Mouse (Mus musculus) heart, postnatal 14 days (tissue): ENCODE data around the gene Hist1h4f. TPM values are rescaled to one million over a fixed set of nuclear protein-coding genes. Genes with fewer than 3 reads are reported as not detected.

Experiments
- DNase-seq, 2 experiments: peaks; one replicate each; pipeline ENCODE4 v3.0.0; 2021 to 2022
- intact Hi-C: fragments of 180-260 bp; cut with DNase I; formaldehyde crosslinking; loops from one replicate; pipeline ENCODE4 v1.15.1; 2025
- total RNA-seq, 2 experiments: library from RNA; stranded (reverse); gene quantifications; 2 replicates each; pipeline ENCODE4 v1.2.3; 2021

The Hist1h4f gene
- total RNA-seq, 2 experiments from 2014 or later, result 106 to 209 TPM

DNA sequence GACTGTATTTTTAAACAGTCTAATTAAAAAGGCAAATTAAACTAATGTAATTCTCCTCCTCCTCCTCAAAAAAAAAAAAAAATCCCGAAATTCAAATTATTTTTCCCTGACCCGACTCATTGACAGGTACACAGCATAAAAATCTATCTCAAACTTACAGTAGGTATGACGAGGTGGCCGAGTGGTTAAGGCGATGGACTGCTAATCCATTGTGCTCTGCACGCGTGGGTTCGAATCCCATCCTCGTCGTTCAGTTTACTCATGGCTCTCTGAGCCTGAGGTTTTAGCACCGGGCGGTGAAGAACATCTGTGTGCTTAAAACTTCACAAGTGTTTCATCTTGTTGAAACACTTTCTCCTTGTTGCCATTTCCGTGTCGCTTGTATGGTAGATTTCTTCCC is 29.7 kb downstream of the Hist1h4f start:
- peak; percentile 75 to 79 for DNase-seq
- intact Hi-C loops, result loop anchor here (10.0 kb wide), 1 partner anchor 1807 kb away; the partner anchor contains the start of genes Hist1h2ai, Hist1h2bl and Hist1h3h

DNA sequence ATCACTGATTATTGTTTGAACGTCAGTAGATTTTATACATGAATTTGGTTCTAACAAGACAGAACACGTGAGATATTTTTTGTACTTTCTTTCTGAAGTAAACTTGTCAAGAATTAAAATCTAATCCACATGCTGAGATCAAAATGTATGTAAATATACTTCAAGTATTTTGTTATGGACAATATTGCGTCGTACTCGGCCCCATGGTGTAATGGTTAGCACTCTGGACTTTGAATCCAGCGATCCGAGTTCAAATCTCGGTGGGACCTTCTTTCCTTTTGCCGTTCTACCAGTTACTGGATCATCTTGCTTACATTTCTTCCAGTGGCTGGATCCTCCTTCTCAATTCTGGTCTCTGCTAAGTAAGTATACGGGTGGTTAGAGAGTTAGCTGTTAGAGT is 32.0 kb downstream of the Hist1h4f start:
- peak; percentile 76 to 80 for DNase-seq
- intact Hi-C loops, result loop anchor here (2.0 to 5.0 kb wide), 5 partner anchors 73 to 1577 kb away; partner anchors contain the start of gene Zfp322a

DNA sequence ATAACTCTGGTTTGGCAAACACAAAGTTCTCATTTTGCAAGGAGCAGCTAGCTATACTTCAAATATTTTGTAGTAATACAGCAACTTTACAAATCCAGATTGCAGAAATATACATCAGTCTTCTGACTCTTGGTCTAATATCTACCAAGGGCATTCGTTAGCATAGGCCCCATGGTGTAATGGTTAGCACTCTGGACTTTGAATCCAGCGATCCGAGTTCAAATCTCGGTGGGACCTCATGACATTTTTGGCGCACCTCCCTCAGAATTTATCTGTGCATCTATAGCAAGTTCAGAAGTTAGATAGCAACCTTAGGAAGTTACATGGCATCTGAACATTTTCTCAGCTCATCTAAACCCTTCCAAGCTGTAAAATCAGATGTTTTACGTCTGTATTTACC is 32.6 kb downstream of the Hist1h4f start:
- DNase-seq, result peak; percentile 74 to 83
- intact Hi-C loops, result loop anchor here (2.0 to 5.0 kb wide), 5 partner anchors 72 to 1577 kb away; partner anchors contain the start of gene Zfp322a

DNA sequence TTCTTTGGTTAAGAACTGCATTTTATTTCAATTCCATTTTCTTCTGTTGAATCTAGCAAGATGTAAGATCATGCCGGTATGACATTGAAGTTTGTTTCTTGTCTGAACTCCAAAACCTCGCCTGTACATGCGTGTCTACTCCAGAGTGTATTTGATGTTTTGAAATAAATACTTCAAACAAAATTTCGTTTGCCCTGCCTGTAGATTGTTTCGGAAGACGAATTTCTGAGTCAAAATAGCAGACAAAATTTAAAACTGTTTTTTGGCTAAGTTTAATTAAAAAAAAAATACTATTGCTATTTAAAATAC is 33.2 kb downstream of the Hist1h4f start:
- DNase-seq, result no peak

GRCm38 (mm10) chr13:23517603-23518294 is 33.7 kb downstream of the Hist1h4f start:
- peak; percentile 86 to 88 for DNase-seq
- intact Hi-C loops, result loop anchor here (2.0 to 5.0 kb wide), 6 partner anchors 65 to 1575 kb away; partner anchors contain the start of gene Zfp322a

More for the DNA sequence above, 33.2 kb downstream of the Hist1h4f start:
- intact Hi-C loops, result loop anchor here (2.0 to 5.0 kb wide), 5 partner anchors 71 to 1576 kb away; partner anchors contain the start of gene Zfp322a

GRCm38 (mm10) chr13:23516822-23517602 is 34.4 kb downstream of the Hist1h4f start:
- DNase-seq, result peak; percentile 76 to 80
- intact Hi-C loops, result loop anchor here (2.0 to 5.0 kb wide), 4 partner anchors 64 to 1575 kb away; partner anchors contain the start of gene Zfp322a

GRCm38 (mm10) chr13:23515826-23516620 is 35.4 kb downstream of the Hist1h4f start:
- DNase-seq, result no peak
- intact Hi-C loops, result loop anchor here (2.0 to 5.0 kb wide), 4 partner anchors 63 to 1574 kb away; partner anchors contain the start of gene Zfp322a

GRCm38 (mm10) chr13:23515281-23515680 is 36.2 kb downstream of the Hist1h4f start:
- intact Hi-C loops, result loop anchor here (5.0 kb wide), 3 partner anchors 148 to 1573 kb away; partner anchors contain the start of gene Zfp322a
- DNase-seq, result no peak

GRCm38 (mm10) chr13:23513517-23513916 is 37.9 kb downstream of the Hist1h4f start:
- intact Hi-C loops, result no loop called here
- DNase-seq, result no peak

- DNase-seq, result no peak
- intact Hi-C loops, result no loop called here
Measured at GRCm38 (mm10) chr13:23510127-23510526, 41.3 kb downstream of the Hist1h4f start.

- no peak for DNase-seq
- intact Hi-C loops, result no loop called here
Measured at GRCm38 (mm10) chr13:23506819-23507515, 44.5 kb downstream of the Hist1h4f start.

DNA sequence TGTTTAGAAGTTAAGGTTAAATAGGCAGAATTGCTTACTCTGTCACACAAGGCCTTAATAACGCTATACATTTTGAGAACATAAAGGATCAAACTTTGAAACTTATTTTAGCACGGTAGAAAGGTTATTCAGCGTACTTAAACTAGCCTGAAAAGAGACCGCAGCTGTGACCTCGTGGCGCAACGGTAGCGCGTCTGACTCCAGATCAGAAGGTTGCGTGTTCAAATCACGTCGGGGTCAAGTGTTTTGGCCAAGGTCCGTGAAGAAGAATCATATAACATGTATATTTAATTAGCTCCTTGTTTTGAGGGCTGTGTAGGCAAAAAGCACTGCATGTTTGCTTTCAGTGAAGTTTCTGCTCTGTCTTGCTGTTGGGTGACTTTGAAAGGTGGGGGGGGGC is 45.1 kb downstream of the Hist1h4f start:
- intact Hi-C loops, result no loop called here
- DNase-seq, result no peak

GRCm38 (mm10) chr13:23505662-23506345 is 45.6 kb downstream of the Hist1h4f start:
- no peak for DNase-seq
- intact Hi-C loops, result no loop called here

- DNase-seq, result peak in 1 of 2 experiments; percentile 58
- intact Hi-C loops, result no loop called here
Measured at GRCm38 (mm10) chr13:23503797-23504196, 47.7 kb downstream of the Hist1h4f start.

GRCm38 (mm10) chr13:23502916-23503315 is 48.5 kb downstream of the Hist1h4f start:
- DNase-seq, result no peak
- intact Hi-C loops, result no loop called here

GRCm38 (mm10) chr13:23502031-23502567 is 49.3 kb downstream of the Hist1h4f start:
- DNase-seq, result no peak
- intact Hi-C loops, result no loop called here

- no peak for DNase-seq
- intact Hi-C loops, result no loop called here
Measured at GRCm38 (mm10) chr13:23501511-23501910, 49.9 kb downstream of the Hist1h4f start.
